Mouse (Mus musculus): ENCODE results near the gene Tbc1d20.
"Not testable (repeated sequence)": the region's sequence is repeated elsewhere in the genome, so short reads cannot be mapped to it uniquely, and the experiment has no call there.

Tbc1d20 gene

GRCm38 (mm10) chr2:152293727-152294475, at the start of gene Tbc1d20:
Gene Tbc1d20, plus strand, starts transcription at chr2:152293828.
- peak; percentile 89 for DNase-seq (ENCODE audit: low spot score)

GRCm38 (mm10) chr2:152247213-152247612, 46.4 kb upstream of the Tbc1d20 start:
- no peak for DNase-seq (ENCODE audit: low spot score)

GRCm38 (mm10) chr2:152250511-152250910, 43.1 kb upstream of the Tbc1d20 start:
- DNase-seq (ENCODE audit: low spot score) = no peak

DNA sequence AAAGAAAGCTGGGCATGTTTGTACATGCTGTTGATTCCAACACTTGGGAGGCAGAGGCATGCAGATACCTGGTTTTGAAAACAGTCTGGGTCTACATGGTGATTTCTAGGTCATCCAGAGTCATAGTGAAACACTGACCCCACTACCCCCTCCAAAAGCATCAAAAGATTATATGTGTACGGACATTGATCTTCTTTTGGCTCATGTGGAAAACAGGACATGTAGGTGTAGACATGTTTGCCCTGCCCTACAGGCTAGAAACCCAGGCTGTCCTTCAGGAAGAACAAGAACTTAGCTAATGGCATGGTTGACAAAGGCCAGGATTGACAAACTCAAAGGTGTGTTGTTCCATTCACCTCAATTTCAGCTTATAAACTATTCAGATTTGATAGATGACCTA, 33.9 kb upstream of the Tbc1d20 start:
- no peak for DNase-seq (ENCODE audit: low spot score)

GRCm38 (mm10) chr2:152273639-152274038, 20.0 kb upstream of the Tbc1d20 start:
- DNase-seq (ENCODE audit: low spot score) = no peak

- no peak for DNase-seq (ENCODE audit: low spot score)
These were observed 12.2 kb upstream of the Tbc1d20 start for GRCm38 (mm10) chr2:152281407-152281806.

DNA sequence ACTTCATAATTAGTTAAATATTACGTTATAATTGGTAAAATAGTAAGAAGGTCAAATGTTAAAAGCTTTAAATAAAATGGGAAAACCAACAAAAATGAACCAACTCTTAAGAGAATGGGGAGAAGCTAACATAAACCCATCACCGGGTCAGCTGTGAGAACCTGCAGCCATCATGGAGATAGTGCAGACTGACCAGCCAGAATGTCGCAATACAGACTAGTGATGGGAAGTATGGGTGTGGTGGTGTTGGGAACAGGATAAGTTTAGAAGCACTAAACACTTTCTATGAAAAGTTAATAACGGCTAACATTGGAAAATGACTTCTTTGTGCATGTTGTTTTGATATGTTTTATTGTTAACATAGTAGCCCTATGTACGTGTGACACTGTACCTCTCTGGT, 6.1 kb upstream of the Tbc1d20 start:
- no peak for DNase-seq (ENCODE audit: low spot score)

- no peak for DNase-seq (ENCODE audit: low spot score)
These were observed 5.6 kb upstream of the Tbc1d20 start for GRCm38 (mm10) chr2:152288046-152288445.

DNA sequence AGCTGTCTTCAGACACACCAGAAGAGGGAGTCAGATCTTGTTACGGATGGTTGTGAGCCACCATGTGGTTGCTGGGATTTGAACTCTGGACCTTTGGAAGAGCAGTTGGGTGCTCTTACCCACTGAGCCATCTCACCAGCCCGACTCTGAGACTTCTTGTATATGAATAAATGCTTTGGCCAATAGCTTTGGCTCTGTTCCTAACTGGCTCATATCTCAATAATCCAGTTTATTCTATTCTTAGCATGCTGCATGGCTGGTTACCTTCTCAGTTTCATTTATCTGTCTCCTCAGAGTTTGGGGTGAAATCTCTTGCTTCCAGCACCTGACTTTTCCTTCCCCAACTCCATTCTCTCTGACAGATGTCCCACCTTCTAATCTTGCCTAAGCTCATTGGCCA, 4.0 kb upstream of the Tbc1d20 start:
- not testable (repeated sequence) for DNase-seq (ENCODE audit: low spot score)

- no peak for DNase-seq (ENCODE audit: low spot score)
These were observed 1.2 kb upstream of the Tbc1d20 start for GRCm38 (mm10) chr2:152292475-152292874.

GRCm38 (mm10) chr2:152293179-152293726, 375 bp upstream of the Tbc1d20 start:
- DNase-seq (ENCODE audit: low spot score) = no peak

GRCm38 (mm10) chr2:152294541-152294940, 913 bp downstream of the Tbc1d20 start:
- DNase-seq (ENCODE audit: low spot score) = no peak

- no peak for DNase-seq (ENCODE audit: low spot score)
These were observed 9.2 kb downstream of the Tbc1d20 start for GRCm38 (mm10) chr2:152302862-152303261.

DNA sequence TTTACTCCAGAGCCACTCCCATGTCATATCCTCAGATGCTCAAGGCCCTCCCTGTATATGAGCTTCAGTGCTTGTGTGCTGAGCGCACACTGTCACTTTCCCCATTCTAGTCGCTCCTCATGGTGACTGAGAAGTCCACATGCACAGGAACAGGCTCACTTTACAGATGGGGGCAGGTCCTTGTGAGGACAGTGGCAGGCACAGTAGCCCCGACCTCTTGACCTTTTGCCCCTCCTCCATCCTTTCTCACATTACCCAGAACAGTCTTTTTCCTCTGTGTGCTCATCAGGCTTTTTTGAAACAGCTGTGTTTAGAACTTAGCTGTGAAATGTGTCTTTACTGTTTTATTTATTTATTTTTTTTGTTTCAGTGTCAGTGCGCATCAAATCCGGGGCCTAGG, 10.2 kb downstream of the Tbc1d20 start:
- DNase-seq (ENCODE audit: low spot score) = no peak

- DNase-seq (ENCODE audit: low spot score) = no peak
These were observed 11.9 kb downstream of the Tbc1d20 start for GRCm38 (mm10) chr2:152305480-152305879.

DNA sequence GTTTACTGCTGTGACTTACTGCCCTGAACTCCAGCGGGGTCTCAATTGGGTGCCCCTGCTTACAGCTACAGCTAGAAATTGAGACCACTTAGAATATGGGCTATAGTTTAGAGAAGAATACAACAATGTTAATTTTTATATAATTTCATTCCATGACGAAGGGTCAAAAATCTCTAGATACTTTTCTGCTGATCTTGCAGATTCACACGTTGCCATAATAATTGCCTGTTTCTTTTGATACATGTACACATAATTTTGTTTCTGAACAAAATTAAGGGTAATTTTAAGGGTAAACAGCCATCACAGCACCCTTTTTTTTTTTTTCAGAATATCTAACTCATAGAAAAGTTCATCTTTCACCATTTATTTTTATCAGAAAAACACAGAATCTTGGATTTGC, 13.6 kb downstream of the Tbc1d20 start:
- DNase-seq (ENCODE audit: low spot score) = no peak

GRCm38 (mm10) chr2:152312996-152313395, 19.4 kb downstream of the Tbc1d20 start:
- DNase-seq (ENCODE audit: low spot score) = no peak

DNA sequence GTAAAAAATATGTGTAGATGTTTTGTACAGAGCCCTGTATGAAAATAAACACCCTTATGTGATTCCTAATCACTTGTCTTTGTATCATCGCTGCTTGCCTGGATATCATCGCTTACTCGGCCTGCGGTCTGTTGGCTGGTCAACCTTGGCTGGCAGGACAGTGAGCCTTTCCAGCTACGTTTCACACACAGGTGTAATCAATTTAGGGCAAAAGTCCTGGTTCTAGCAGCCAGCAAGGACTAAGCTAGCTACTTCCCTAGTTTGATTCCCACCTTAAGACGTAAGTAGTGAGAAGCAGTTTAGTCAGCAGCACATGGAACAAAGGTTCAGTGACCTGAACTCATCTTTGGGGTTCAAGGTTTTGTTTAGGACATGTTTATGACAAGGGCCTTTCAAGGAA, 20.3 kb downstream of the Tbc1d20 start:
- no peak for DNase-seq (ENCODE audit: low spot score)

DNA sequence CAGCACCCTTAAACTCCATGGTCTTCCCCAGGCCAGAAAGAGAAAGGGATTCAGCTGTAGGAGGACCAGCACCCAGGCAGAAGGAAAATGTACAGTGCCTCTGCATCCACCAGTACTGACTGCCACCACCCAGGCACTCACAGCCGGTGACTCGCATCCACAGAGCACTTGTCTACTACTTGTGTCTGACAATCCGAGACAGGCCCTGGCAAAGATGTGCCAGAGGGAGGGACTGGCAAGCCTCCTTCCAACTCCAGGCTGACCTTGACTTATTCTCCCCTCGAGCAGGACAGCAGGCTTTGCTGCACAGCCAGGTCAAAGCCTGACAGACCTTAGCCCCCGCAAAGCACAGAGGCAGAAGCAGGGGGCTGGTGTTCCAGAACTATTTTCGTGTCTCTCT, 23.4 kb downstream of the Tbc1d20 start:
- no peak for DNase-seq (ENCODE audit: low spot score)

GRCm38 (mm10) chr2:152321558-152321957, 27.9 kb downstream of the Tbc1d20 start:
- no peak for DNase-seq (ENCODE audit: low spot score)

DNA sequence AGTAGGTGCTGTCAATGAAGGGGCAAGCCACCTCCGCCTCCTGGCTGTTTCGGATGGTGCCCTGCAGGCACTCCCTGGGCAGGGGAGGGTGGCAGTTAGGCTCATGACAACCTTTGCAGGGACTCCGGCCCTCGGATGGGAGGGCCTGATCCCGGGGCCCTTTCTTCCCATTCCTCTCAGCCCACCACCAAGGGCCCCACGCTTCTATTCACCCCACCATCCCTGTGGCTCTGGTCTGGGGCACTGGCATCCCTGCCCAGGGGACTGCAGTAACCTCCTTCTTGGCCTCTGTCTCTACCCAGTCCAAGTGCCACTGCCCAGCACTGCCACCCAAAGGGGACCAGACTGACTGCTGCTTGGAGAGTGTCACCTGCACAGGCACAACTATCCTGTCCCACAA, 28.6 kb downstream of the Tbc1d20 start:
- no peak for DNase-seq (ENCODE audit: low spot score)

GRCm38 (mm10) chr2:152323971-152324370, 30.3 kb downstream of the Tbc1d20 start:
- DNase-seq (ENCODE audit: low spot score) = no peak

DNA sequence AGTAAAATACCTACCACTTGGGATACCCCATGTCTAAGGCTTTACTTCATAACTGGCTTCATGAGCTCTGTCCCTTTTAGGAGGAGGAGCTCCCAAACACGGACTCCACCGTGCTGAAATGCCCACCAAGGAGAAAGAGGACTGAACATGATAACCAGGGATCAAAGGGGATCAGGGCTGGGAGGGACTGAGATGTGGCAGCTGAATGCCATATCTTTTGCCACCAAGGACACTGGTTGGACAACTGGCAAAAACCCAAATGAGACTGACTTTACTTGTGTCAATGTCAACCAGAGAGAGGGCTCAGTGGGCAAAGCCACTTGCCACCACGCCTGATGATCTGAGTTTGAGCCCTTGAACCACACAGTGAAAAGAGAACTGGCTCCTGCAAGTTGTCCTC, 31.2 kb downstream of the Tbc1d20 start:
- DNase-seq (ENCODE audit: low spot score) = no peak

DNA sequence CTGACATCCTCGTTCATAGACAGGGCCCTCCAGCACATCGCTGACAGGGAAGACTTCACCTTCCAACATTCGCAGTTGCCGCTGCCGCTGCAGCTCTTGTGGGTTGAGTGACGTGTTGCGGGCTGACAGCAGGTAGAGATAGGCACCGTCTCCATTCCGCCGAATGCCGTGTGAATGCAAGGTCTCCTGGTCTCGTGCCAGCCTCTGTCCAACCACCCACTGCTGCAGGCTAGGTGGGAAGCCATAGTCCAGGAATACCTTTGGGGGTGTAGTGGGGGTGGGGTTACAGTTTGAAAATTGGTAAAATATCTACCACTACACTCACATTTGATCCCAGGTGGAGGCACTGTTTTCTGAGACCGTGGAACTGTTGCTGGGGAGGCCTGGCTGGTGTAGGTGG, 32.5 kb downstream of the Tbc1d20 start:
- no peak for DNase-seq (ENCODE audit: low spot score)

Data from layer of hippocampus, adult 11-12 months (tissue).